Mouse (Mus musculus) macrophage (primary cell): ENCODE results near the gene Dvl1. TPM values are rescaled to one million over a fixed set of nuclear protein-coding genes. Genes with fewer than 3 reads are reported as not detected.

Experiments used
- H3K27ac ChIP-seq: fragments of 350-480 bp; formaldehyde crosslinking; 2 replicates; pipeline ENCODE4 v1.9.0; 2021
- H3K36me3 ChIP-seq: fragments of 350-480 bp; formaldehyde crosslinking; 2 replicates; pipeline ENCODE4 v1.9.0; 2021; ENCODE audit errors: inconsistent target
- H3K4me3 ChIP-seq: fragments of 350-480 bp; formaldehyde crosslinking; 2 replicates; pipeline ENCODE4 v1.9.0; 2021; ENCODE audit errors: inconsistent target
- H3K79me2 ChIP-seq: fragments of 350-480 bp; formaldehyde crosslinking; 2 replicates; pipeline ENCODE4 v1.9.0; 2021; ENCODE audit errors: inconsistent target
- WGBS: methylation state at CpG from one replicate; pipeline ENCODE4 v1.1.7; 2026; ENCODE audit warnings: inconsistent platforms; ENCODE audit not compliant: missing documents; 5-methylcytosine and 5-hydroxymethylcytosine counted together
- polyA plus RNA-seq: library from polyadenylated mRNA; stranded (reverse); fragments of 250-400 nt; gene quantifications from 3 replicates; pipeline ENCODE4 v1.2.4, GENCODE M21; 2018; ENCODE audit warnings: inconsistent platforms

Gene Dvl1
- polyA plus RNA-seq, 1 experiment from 2014 or later = 6.2 TPM

GRCm38 (mm10) chr4:155883587-155883986 lies 36.4 kb downstream of the Dvl1 start:
- Histone ChIP-seq H3K4me3 (no peak overlapping the region), H3K36me3 (peaks cover 22% of the 10 kb centered on the region; the same call in 1 of the 2 replicates), H3K27ac (no peak overlapping the region), H3K79me2 (no peaks in the 10 kb centered on the region)
- WGBS = 97% methylated on average over 3 of the region's 3 CpGs

DNA sequence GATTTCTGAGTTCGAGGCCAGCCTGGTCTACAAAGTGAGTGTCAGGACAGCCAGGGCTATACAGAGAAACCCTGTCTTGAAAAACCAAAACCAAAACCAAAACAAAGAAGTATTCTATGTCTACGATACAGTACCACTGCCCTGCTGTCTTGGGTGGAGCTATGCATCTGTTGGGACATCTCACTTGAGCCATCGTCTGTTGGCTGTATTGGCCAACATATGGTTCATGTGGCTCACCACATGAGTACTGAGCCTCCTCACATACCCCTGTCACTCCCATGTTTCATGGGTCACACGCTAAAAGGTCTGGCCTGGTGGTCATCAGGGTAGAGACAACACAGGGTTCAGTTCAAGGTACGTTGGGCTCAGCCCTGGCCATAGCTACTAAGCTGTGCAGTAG lies 39.1 kb downstream of the Dvl1 start:
- H3K4me3 ChIP-seq = no peak overlapping the region
- peaks cover 10% of the 10 kb centered on the region; the same call in 1 of the 2 replicates for H3K79me2 ChIP-seq
- H3K36me3 ChIP-seq = peaks cover 23% of the 10 kb centered on the region; the same call in 1 of the 2 replicates
- H3K27ac ChIP-seq = no peak overlapping the region
- 66% methylated on average over 5 of the region's 5 CpGs for WGBS

- Histone ChIP-seq H3K27ac (no peak overlapping the region), H3K79me2 (peaks cover 13% of the 10 kb centered on the region), H3K4me3 (no peak overlapping the region), H3K36me3 (peaks cover 23% of the 10 kb centered on the region; the same call in 1 of the 2 replicates)
- 95% methylated on average over 6 of the region's 10 CpGs for WGBS
Measured at GRCm38 (mm10) chr4:155887674-155888073, 40.5 kb downstream of the Dvl1 start.

GRCm38 (mm10) chr4:155888181-155888580 lies 41.0 kb downstream of the Dvl1 start:
- H3K36me3 ChIP-seq = peaks cover 23% of the 10 kb centered on the region; the same call in 1 of the 2 replicates
- H3K27ac ChIP-seq = no peak overlapping the region
- peaks cover 18% of the 10 kb centered on the region for H3K79me2 ChIP-seq
- 93% methylated on average over 9 of the region's 9 CpGs for WGBS
- H3K4me3 ChIP-seq = no peak overlapping the region

DNA sequence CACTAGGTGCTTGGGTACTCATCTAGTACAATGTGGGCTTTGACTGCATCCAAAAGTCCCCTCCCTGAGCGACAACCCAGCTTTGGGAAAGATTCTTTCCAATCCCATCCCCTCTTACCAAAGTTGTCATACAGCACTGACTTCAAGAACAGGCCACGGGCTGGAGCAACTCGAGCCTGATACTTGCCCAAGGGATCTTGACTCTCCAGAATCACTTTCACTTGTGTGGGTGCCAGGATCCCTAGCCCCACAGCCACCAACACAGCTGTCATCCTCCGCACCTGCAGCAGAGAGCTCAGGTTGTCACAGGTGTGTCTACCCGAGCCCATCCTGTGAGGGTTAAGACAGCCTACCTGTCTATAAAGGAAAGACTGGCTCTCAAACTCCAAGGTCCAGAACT lies 42.1 kb downstream of the Dvl1 start:
- 84% methylated on average over 5 of the region's 5 CpGs for WGBS
- H3K79me2 ChIP-seq = peaks cover 30% of the 10 kb centered on the region
- no peak overlapping the region for H3K27ac ChIP-seq
- no peak overlapping the region for H3K4me3 ChIP-seq
- peaks cover 23% of the 10 kb centered on the region; the same call in 1 of the 2 replicates for H3K36me3 ChIP-seq

DNA sequence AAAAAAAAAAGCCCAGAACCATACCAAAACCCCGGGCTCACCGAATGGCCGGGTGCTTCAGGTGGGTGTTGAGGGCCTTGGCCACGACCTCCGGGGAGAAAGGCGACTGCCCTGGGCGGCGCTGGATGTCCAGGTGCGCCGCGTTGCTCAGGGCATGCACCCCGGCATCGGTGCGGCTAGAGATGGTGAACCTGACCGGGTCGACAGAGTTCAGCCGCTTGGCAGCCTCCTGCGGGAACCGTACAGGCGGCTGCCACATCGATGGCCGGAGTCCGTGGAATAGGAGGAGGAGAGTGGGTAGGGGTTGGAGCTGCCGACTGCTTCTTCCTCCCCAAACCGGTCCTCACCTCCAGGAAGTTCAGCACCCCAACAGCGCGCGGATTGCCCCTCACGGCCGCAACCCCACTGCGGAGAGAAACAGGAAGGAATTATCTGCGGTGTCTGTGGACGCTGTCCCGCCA lies 43.8 kb downstream of the Dvl1 start:
- WGBS = 1% methylated on average over 34 of the region's 34 CpGs
- Histone ChIP-seq H3K4me3 (peak overlapping the region; percentile 73), H3K79me2 (peaks cover 47% of the 10 kb centered on the region), H3K27ac (0 out of 2 replicates have a peak overlapping the region, but pooled peaks have one; percentile 7), H3K36me3 (peaks cover 23% of the 10 kb centered on the region; the same call in 1 of the 2 replicates)

DNA sequence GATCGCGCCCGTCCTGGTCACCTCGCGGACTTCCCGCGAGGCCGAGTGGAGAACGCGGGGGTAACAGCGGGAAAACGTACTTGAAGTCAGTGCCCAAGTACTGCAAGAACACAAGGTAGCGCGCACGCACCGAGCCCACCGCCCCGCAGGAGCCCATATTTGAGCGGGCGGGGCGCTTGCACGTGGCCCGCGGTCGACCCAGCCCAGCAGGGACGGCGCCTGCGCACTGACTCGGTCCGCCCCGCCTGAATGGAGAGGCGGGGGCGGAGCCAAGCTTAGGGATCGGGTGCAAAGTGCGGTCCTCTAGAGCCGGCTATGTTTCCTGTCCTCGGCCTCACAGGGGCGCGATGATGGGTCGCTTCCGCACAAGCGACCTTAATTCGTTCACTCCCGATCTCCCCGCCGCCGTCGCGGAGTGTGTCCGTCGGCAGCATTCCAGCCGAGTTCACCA lies 44.4 kb downstream of the Dvl1 start, which contains the start of the genes Pusl1 and Acap3:
Gene Pusl1, minus strand, starts transcription at position 231 of the 451 bp plus-strand sequence.
Gene Acap3, plus strand, starts transcription at position 272 of the 451 bp plus-strand sequence.
- WGBS = under 1% methylated on average over 52 of the region's 52 CpGs
- Histone ChIP-seq H3K36me3 (peaks cover 20% of the 10 kb centered on the region; the same call in 1 of the 2 replicates), H3K79me2 (peaks cover 52% of the 10 kb centered on the region), H3K27ac (peak within 1 kb of the TSS; percentile 65), H3K4me3 (peak within 1 kb of the TSS; percentile 73)

GRCm38 (mm10) chr4:155892017-155892416 lies 44.8 kb downstream of the Dvl1 start:
- H3K79me2 ChIP-seq = peaks cover 55% of the 10 kb centered on the region
- WGBS = under 1% methylated on average over 50 of the region's 56 CpGs
- H3K27ac ChIP-seq = peak overlapping the region; percentile 65
- H3K36me3 ChIP-seq = peaks cover 16% of the 10 kb centered on the region; the same call in 1 of the 2 replicates
- H3K4me3 ChIP-seq = peak overlapping the region; percentile 73

DNA sequence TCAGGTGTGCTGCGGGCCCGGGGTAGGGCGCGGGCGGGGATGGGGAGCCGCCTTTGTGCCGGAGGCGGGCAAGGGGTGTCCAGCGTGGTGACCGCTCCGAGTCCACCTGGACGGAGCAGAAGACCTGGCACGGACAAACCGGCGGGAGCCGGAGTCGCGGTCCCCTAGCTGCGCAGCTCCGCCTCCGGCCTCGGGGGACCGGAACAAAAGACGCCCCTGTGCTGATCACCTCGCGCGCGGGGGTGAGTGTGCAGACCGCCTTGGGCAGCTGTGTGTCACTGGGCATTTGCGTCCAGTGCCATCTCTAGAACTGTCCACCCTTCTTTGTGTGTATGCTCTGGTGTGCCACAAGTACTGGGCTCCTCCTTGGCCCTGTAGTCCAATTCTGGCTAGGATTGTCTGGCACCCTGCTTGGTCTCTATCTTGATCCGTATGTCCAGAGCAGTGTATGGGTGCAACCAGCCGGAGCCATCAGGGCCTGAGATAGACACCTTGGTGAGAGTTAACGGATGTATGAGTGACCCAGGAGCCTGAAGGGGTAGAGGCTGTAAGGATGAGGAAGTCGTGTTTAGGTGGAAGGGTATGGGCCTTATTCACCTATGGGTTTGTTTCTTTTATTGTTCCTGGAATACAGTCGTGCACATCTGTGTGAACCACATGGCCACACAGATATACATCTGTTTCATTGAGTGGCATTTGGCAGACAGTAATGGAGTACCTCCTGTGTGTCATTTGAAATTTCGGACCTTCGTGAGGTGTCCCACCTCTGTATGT lies 45.4 kb downstream of the Dvl1 start:
- WGBS = 4% methylated on average over 29 of the region's 37 CpGs
- peaks cover 10% of the 10 kb centered on the region; the same call in 1 of the 2 replicates for H3K36me3 ChIP-seq
- no peak overlapping the region for H3K27ac ChIP-seq
- peak overlapping the region; percentile 73 for H3K4me3 ChIP-seq
- peaks cover 55% of the 10 kb centered on the region for H3K79me2 ChIP-seq

DNA sequence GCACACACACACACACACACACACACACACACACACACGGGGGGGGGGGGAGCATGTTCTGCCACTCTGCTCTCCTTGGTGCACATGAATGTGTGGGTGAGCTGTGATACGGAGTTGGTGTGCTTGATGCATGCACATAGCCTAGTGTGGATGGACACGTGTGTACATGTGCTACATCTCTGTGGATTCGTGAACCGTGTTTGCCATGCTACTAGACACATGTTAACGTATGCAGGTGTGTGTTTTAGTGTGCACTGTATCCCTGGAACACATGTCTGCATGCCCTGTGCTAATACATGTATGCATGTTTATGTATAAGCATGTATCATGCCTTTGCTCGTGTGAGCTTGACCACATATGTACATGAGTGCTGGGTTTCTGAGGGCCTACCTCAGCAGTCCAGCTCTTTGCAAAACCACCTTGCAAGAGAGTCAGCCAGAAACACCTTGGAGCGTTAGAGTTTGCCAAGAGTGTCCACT lies 46.0 kb downstream of the Dvl1 start:
- WGBS = 79% methylated on average over 7 of the region's 8 CpGs
- Histone ChIP-seq H3K79me2 (peaks cover 55% of the 10 kb centered on the region), H3K4me3 (peak overlapping the region; percentile 73), H3K36me3 (peaks cover 4% of the 10 kb centered on the region; the same call in 1 of the 2 replicates), H3K27ac (no peak overlapping the region)

GRCm38 (mm10) chr4:155894311-155894881 lies 47.2 kb downstream of the Dvl1 start:
- H3K27ac ChIP-seq = peak overlapping the region; percentile 34

DNA sequence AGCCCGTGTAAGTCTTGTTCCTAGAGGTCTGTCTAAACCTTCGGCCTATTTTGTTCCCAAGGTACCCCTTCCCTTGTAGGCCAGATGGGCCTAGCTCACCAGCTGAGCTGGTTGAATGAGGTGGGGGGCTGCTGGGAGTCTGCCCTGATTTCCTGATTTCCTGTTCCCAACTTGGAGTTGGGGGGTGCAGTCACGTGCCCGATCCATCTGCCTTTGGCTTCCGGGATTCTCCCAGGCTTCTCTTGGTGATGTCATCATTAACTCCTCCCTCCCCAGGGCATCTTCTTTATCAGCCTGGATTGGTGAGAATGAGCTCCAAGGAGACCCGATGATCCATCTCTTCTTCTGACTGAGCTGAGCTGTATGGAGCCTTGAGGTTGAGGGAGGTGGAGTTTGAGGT lies 48.0 kb downstream of the Dvl1 start:
- Histone ChIP-seq H3K36me3 (peaks cover 14% of the 10 kb centered on the region), H3K27ac (no peak overlapping the region), H3K79me2 (peaks cover 55% of the 10 kb centered on the region), H3K4me3 (no peak overlapping the region)
- WGBS = 84% methylated on average over 6 of the region's 6 CpGs

More at GRCm38 (mm10) chr4:155894311-155894881, 47.2 kb downstream of the Dvl1 start:
- 35% methylated on average over 8 of the region's 8 CpGs for WGBS
- Histone ChIP-seq H3K79me2 (peaks cover 55% of the 10 kb centered on the region), H3K4me3 (peak overlapping the region; percentile 73; the same call in 1 of the 2 replicates), H3K36me3 (peaks cover 6% of the 10 kb centered on the region; the same call in 1 of the 2 replicates)

GRCm38 (mm10) chr4:155895826-155896225 lies 48.6 kb downstream of the Dvl1 start:
- peaks cover 50% of the 10 kb centered on the region for H3K79me2 ChIP-seq
- no peak overlapping the region for H3K4me3 ChIP-seq
- no peak overlapping the region for H3K27ac ChIP-seq
- 79% methylated on average over 4 of the region's 4 CpGs for WGBS
- peaks cover 18% of the 10 kb centered on the region for H3K36me3 ChIP-seq

- Histone ChIP-seq H3K27ac (no peak overlapping the region), H3K79me2 (peaks cover 45% of the 10 kb centered on the region), H3K4me3 (no peak overlapping the region), H3K36me3 (peaks cover 24% of the 10 kb centered on the region)
- 95% methylated on average over 12 of the region's 12 CpGs for WGBS
Measured at GRCm38 (mm10) chr4:155896461-155896860, 49.3 kb downstream of the Dvl1 start.
